Mouse (Mus musculus): ENCODE data around the gene Usp49. TPM values are rescaled to one million over a fixed set of nuclear protein-coding genes. Genes with fewer than 3 reads are reported as not detected.
A peak's percentile ranks its signal among the peaks of the same experiment; 100 is the strongest.

The Usp49 gene
- polyA plus RNA-seq, 1 experiment from 2014 or later = 3.8 TPM

DNA sequence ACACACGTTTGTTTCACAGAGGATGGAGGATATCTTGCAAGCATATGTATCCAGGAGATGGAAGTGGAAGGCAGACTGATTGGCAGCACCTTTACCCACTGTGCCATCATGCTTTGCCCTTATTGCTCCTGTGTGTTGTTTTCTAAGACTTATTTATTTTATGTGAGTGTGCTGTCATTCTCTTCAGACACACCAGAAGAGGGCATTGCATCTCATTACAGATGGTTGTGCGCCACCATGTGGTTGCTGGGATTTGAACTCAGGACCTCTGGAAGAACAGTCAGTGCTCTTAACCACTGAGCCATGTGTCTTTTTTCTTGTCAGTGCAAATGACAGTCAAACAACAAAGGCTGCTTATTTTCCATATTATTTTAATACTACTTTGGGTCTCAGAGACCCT lies 2.7 kb upstream of the Usp49 start:
- no peak overlapping the region for H3K4me2 ChIP-seq (ENCODE audit: low read depth, low read length)
- no peak overlapping the region for H3K9ac ChIP-seq (ENCODE audit: low read depth, low read length)
- H3K27me3 ChIP-seq (replicated peaks; ENCODE audit: control insufficient read depth, insufficient read depth, low read length) = no peaks in the 10 kb centered on the region
- 72% methylated on average over 2 of the region's 2 CpGs for WGBS
- no peak overlapping the region for H3K27ac ChIP-seq (replicated peaks; ENCODE audit: low read depth, low read length)
- DNase-seq (ENCODE audit: low spot score) (no peak), ATAC-seq (ENCODE audit: low read depth) (no peak)
- peaks cover 17% of the 10 kb centered on the region for H3K4me1 ChIP-seq (ENCODE audit: control insufficient read depth, insufficient read depth, low read length)
- no peaks in the 10 kb centered on the region for H3K9me3 ChIP-seq (ENCODE audit: control insufficient read depth, low read length)
- no peak overlapping the region for H3K4me3 ChIP-seq (ENCODE audit: low read depth, low read length)
- H3K36me3 ChIP-seq (ENCODE audit: control insufficient read depth, insufficient read depth, low read length) = peaks cover 30% of the 10 kb centered on the region

DNA sequence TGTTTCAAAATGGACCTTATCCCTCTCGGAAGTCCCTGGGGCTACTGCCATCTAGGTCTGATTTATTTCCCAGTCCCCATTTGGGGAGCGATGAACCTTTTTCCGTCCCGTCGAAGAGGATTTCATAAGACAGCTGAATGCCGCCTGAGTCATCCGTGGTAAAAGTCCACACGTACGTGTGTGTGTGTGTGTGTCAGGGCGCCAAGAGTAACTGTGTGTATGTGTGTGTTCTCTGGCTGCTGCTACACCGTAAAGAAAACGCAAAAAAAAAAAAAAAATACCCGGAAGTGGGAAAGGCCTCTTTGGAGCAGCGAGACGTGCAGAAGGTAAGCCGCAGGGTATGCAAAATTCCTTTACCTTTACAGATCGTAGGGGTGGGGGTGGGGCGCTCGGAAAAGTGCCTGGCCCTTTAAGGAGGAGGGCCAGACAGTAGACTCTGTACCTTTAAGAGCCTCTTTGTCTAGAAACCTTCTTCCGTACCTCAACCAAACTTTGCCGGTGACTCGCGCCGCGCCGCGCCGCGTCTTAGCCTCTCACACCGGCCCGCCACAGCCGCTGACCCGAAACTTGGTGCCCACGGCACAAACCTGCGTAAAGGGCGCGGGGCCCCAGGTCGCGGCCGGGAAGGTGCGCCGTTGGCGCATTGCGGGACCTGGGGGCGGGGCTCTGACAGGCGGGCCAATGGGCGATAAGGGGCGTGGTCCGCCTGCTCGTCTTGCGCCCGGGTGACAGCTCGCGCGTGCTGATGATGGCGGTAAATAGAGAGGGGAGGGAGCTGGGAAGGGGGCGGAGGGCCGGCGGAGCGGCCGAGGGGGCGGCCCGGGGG lies 1.4 kb upstream of the Usp49 start:
- peak overlapping the region; percentile 59 for H3K4me3 ChIP-seq (ENCODE audit: low read depth, low read length)
- no peaks in the 10 kb centered on the region for H3K27me3 ChIP-seq (replicated peaks; ENCODE audit: control insufficient read depth, insufficient read depth, low read length)
- H3K9me3 ChIP-seq (ENCODE audit: control insufficient read depth, low read length) = no peaks in the 10 kb centered on the region
- peak overlapping the region; percentile 85 for H3K27ac ChIP-seq (replicated peaks; ENCODE audit: low read depth, low read length)
- H3K4me1 ChIP-seq (ENCODE audit: control insufficient read depth, insufficient read depth, low read length) = peaks cover 17% of the 10 kb centered on the region
- ATAC-seq (ENCODE audit: low read depth) = peak; percentile 95
- peaks cover 17% of the 10 kb centered on the region for H3K36me3 ChIP-seq (ENCODE audit: control insufficient read depth, insufficient read depth, low read length)
- H3K9ac ChIP-seq (ENCODE audit: low read depth, low read length) = peak overlapping the region; percentile 70
- H3K4me2 ChIP-seq (ENCODE audit: low read depth, low read length) = peak overlapping the region; percentile 95
- WGBS = under 1% methylated on average over 60 of the region's 63 CpGs
- peak; percentile 98 for DNase-seq (ENCODE audit: low spot score)

DNA sequence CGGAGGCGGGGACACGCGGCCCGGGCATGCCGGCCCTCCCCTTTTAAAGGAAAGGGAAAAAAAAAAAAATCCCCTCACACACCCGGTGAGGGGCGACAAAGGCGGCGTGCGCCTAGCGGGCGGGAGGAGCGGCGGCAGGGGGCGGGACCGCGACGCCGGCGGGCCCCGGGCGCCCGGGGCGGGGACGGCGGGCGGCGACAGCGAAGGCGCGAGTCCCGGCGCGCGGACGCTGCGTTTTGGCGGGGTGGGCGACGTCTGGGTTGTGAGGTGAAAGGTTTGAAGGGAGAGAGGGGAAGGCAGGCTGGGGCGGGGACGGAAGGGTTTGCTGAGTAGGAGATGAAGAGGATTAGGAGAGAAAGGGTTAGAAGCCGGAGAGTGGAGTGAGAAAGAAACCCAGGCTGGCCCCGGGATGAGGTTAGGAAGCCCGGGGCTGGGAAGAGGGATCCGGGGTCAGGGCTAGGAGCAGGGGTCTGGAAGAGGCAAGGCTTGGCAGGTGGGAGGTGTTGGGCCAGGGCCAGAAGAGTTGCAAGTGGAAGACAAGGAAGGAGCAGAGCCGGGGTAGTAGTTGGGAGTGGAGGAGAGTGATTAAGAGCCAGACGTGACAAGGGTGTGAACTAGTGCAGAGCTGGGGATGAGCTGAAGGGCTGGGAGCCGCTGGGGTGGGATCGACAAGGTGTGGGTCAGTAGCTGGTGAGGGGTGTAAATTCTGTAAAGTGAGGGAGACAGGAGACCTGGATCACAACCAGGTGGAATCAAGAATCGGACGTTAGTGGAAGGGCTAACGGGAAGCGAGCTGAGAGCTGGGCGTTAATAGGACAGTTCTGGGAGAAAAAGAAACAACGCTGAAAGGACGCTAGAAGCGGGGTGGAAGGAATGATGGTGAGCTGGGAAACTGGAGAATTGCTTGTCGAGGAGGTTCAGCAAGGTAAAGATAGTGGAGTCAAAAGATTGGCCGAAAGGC lies 493 bp upstream of the Usp49 start:
- ATAC-seq (ENCODE audit: low read depth) (peak; percentile 20), DNase-seq (ENCODE audit: low spot score) (no peak)
- H3K27me3 ChIP-seq (replicated peaks; ENCODE audit: control insufficient read depth, insufficient read depth, low read length) = no peaks in the 10 kb centered on the region
- H3K9ac ChIP-seq (ENCODE audit: low read depth, low read length) = peak overlapping the region; percentile 70
- peak overlapping the region; percentile 95 for H3K4me2 ChIP-seq (ENCODE audit: low read depth, low read length)
- H3K36me3 ChIP-seq (ENCODE audit: control insufficient read depth, insufficient read depth, low read length) = peaks cover 10% of the 10 kb centered on the region
- H3K4me3 ChIP-seq (ENCODE audit: low read depth, low read length) = peak overlapping the region; percentile 59
- WGBS = under 1% methylated on average over 54 of the region's 61 CpGs
- H3K27ac ChIP-seq (replicated peaks; ENCODE audit: low read depth, low read length) = peak overlapping the region; percentile 85
- H3K9me3 ChIP-seq (ENCODE audit: control insufficient read depth, low read length) = no peaks in the 10 kb centered on the region
- peaks cover 17% of the 10 kb centered on the region for H3K4me1 ChIP-seq (ENCODE audit: control insufficient read depth, insufficient read depth, low read length)

DNA sequence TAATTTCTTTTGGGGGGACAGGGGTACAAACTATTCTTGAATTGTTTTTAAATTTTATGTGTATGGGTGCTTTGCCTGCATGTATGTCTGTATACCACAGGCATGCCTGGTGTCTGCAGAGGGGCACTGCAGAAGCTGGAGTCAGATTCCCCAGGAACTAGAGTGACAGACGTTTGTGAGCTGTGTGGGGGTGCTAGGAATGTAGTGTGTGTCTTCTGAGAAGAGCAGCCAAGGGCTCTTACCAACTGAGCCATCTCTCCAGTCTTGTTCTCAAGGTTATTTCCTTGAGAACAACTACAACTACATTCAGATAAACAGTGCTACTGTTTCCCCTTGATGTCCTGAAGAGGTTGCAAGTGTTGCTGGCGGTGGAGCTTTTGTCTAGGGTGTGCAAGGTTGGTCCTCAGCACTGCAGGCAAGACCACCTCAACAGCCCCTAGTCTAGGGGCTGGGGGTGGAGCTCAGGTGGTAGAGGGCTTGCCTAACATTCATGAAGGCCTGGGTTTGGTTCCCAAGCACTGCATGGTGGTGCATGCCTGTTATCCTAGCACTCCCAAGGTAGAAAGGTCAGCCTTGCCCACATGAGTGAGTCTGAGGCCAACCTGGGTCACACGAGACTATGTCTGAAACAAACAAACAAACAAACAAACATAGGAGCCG lies 1.8 kb downstream of the Usp49 start:
- WGBS = 67% methylated on average over 4 of the region's 4 CpGs
- H3K4me1 ChIP-seq (ENCODE audit: control insufficient read depth, insufficient read depth, low read length) = peaks cover 17% of the 10 kb centered on the region

DNA sequence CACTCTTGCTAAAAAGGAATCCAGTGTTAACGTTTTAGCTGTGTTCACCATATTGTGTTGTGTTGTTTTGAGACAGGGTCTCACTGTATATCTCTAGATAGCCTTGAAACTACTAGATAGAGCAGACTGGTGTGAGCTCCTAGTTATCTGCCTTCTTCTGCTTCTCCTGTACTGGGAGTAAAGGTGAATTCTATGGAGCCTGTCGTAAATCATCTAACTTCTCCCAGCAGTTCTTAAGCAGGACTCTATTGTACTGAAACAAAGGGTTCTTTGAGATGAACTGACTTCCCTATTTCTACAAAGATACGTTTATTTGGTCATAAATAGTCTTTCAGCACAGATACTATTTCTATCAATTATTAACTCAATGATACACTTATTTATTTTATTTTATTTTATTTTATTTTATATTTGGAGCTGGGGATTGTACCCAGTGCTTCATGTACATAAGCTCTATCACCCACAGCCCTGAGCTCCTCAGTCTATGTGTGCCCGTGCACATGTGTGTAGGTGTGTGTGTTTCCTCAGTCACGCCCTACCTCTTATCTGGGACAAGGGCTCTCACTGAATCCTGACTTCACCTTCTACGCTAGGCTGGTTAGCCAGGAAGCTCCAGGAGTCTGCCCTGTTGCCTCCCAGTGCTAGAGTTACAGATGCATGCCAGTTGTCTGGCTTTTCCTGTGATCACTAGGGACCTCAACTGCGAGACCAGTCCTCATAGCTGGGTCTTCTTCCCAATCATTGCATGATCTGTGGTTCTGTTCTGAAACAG lies 3.7 kb downstream of the Usp49 start:
- no peaks in the 10 kb centered on the region for H3K9me3 ChIP-seq (ENCODE audit: control insufficient read depth, low read length)
- ATAC-seq (ENCODE audit: low read depth) = no peak
- 83% methylated on average over 7 of the region's 7 CpGs for WGBS

More for the DNA sequence above, 1.8 kb downstream of the Usp49 start:
- ATAC-seq (ENCODE audit: low read depth) (no peak), DNase-seq (ENCODE audit: low spot score) (no peak)
- no peaks in the 10 kb centered on the region for H3K27me3 ChIP-seq (replicated peaks; ENCODE audit: control insufficient read depth, insufficient read depth, low read length)
- H3K9ac ChIP-seq (ENCODE audit: low read depth, low read length) = no peak overlapping the region
- H3K9me3 ChIP-seq (ENCODE audit: control insufficient read depth, low read length) = no peaks in the 10 kb centered on the region
- no peak overlapping the region for H3K4me3 ChIP-seq (ENCODE audit: low read depth, low read length)
- no peak overlapping the region for H3K4me2 ChIP-seq (ENCODE audit: low read depth, low read length)
- no peak overlapping the region for H3K27ac ChIP-seq (replicated peaks; ENCODE audit: low read depth, low read length)
- H3K36me3 ChIP-seq (ENCODE audit: control insufficient read depth, insufficient read depth, low read length) = 0 out of 2 replicates have a peak, but pooled peaks cover 6% of the 10 kb centered on the region

DNA sequence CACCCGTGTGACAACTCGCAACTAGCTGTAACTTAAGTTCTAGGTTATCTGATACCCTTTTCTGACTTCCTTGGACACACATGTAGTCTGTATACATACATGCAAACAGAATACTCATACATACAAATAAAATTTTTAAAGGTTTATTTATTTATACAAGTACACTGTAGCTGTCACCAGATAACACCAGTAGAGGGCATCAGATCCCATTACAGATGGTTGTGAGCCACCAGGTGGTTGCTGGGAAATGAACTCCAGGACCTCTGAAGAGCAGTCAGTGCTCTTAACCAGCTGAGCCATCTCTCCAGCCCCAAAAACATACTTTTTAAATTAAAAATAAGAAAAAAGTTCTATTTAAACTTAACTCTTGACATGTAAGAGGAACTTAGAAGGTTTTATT lies 12.5 kb downstream of the Usp49 start:
- Histone ChIP-seq H3K9me3 (ENCODE audit: control insufficient read depth, low read length) (no peaks in the 10 kb centered on the region), H3K4me2 (ENCODE audit: low read depth, low read length) (no peak overlapping the region), H3K27me3 (replicated peaks; ENCODE audit: control insufficient read depth, insufficient read depth, low read length) (no peaks in the 10 kb centered on the region), H3K27ac (replicated peaks; ENCODE audit: low read depth, low read length) (no peak overlapping the region), H3K36me3 (ENCODE audit: control insufficient read depth, insufficient read depth, low read length) (no peaks in the 10 kb centered on the region), H3K4me3 (ENCODE audit: low read depth, low read length) (no peak overlapping the region), H3K4me1 (ENCODE audit: control insufficient read depth, insufficient read depth, low read length) (no peaks in the 10 kb centered on the region), H3K9ac (ENCODE audit: low read depth, low read length) (no peak overlapping the region)
- WGBS = 75% methylated on average over 2 of the region's 2 CpGs
- no peak for ATAC-seq (ENCODE audit: low read depth)
- no peak for DNase-seq (ENCODE audit: low spot score)

More for the DNA sequence above, 3.7 kb downstream of the Usp49 start:
- Histone ChIP-seq H3K4me3 (ENCODE audit: low read depth, low read length) (no peak overlapping the region), H3K27me3 (replicated peaks; ENCODE audit: control insufficient read depth, insufficient read depth, low read length) (no peaks in the 10 kb centered on the region), H3K9ac (ENCODE audit: low read depth, low read length) (no peak overlapping the region), H3K4me1 (ENCODE audit: control insufficient read depth, insufficient read depth, low read length) (peaks cover 10% of the 10 kb centered on the region), H3K27ac (replicated peaks; ENCODE audit: low read depth, low read length) (no peak overlapping the region), H3K36me3 (ENCODE audit: control insufficient read depth, insufficient read depth, low read length) (0 out of 2 replicates have a peak, but pooled peaks cover 6% of the 10 kb centered on the region), H3K4me2 (ENCODE audit: low read depth, low read length) (no peak overlapping the region)
- no peak for DNase-seq (ENCODE audit: low spot score)

DNA sequence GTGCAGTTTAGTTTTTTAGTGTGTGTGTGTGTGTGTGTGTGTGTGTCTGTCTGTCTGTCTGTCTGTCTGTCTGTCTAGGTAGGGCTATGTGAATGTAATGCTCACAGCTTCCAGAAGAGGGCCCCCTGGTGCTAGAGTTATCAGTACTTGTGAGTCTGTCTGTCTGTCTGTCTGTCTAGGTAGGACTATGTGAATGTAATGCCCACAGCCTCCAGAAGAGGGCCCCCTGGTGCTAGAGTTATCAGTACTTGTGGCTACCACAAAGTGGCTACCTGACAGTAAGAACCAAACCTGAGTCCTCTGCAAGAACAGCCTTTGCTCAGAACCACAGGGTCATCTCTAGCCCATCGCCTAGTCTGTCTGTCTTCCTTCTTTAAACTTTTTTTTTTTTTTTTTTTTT lies 16.2 kb downstream of the Usp49 start:
- H3K9me3 ChIP-seq (ENCODE audit: control insufficient read depth, low read length) = no peaks in the 10 kb centered on the region
- H3K9ac ChIP-seq (ENCODE audit: low read depth, low read length) = no peak overlapping the region
- no peaks in the 10 kb centered on the region for H3K4me1 ChIP-seq (ENCODE audit: control insufficient read depth, insufficient read depth, low read length)
- no peak for ATAC-seq (ENCODE audit: low read depth)
- no peak overlapping the region for H3K4me2 ChIP-seq (ENCODE audit: low read depth, low read length)
- DNase-seq (ENCODE audit: low spot score) = peak; percentile 41
- H3K4me3 ChIP-seq (ENCODE audit: low read depth, low read length) = no peak overlapping the region
- WGBS = 100% methylated on average over 1 of the region's 1 CpGs
- H3K27me3 ChIP-seq (replicated peaks; ENCODE audit: control insufficient read depth, insufficient read depth, low read length) = no peaks in the 10 kb centered on the region
- H3K27ac ChIP-seq (replicated peaks; ENCODE audit: low read depth, low read length) = no peak overlapping the region
- no peaks in the 10 kb centered on the region for H3K36me3 ChIP-seq (ENCODE audit: control insufficient read depth, insufficient read depth, low read length)

DNA sequence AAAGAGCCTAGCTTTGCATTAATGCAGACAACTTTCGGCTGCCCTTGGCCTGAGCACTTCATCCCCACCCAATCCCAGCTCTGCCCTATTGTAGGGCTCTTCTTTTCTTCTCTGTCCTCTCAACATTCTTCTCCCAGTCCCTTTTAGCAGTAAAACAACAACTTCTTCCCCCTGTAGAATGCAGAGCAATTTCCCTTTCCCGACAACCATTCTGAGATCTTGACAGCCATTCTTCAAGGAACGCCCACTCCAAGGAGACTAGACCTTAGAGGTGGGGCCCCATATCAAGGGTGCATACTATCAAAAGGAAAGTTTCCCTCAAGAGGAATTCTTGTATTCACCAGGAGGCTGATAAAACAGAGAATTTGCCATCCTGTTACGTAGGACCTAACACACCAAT lies 18.5 kb downstream of the Usp49 start:
- Histone ChIP-seq H3K4me3 (ENCODE audit: low read depth, low read length) (no peak overlapping the region), H3K9me3 (ENCODE audit: control insufficient read depth, low read length) (no peaks in the 10 kb centered on the region), H3K4me1 (ENCODE audit: control insufficient read depth, insufficient read depth, low read length) (no peaks in the 10 kb centered on the region), H3K36me3 (ENCODE audit: control insufficient read depth, insufficient read depth, low read length) (no peaks in the 10 kb centered on the region), H3K27ac (replicated peaks; ENCODE audit: low read depth, low read length) (no peak overlapping the region), H3K9ac (ENCODE audit: low read depth, low read length) (no peak overlapping the region), H3K27me3 (replicated peaks; ENCODE audit: control insufficient read depth, insufficient read depth, low read length) (no peaks in the 10 kb centered on the region), H3K4me2 (ENCODE audit: low read depth, low read length) (no peak overlapping the region)
- DNase-seq (ENCODE audit: low spot score) (no peak), ATAC-seq (ENCODE audit: low read depth) (no peak)
- 72% methylated on average over 4 of the region's 4 CpGs for WGBS

Data from embryonic facial prominence, embryonic 14.5 days (tissue).